Mouse (Mus musculus) layer of hippocampus, postnatal 25 days (tissue): ENCODE data around the gene Nploc4. TPM values are rescaled to one million over a fixed set of nuclear protein-coding genes. Genes with fewer than 3 reads are reported as not detected.
A peak's percentile ranks its signal among the peaks of the same experiment; 100 is the strongest.

Experiments used
- DNase-seq, 2 experiments: peaks; one replicate each; pipeline ENCODE4 v3.0.0; 2022; ENCODE audit warnings: mixed read lengths in 2 of 2, low spot score in 1 of 2; ENCODE audit errors: extremely low spot score in 1 of 2
- total RNA-seq, 2 experiments: library from RNA; stranded (reverse); gene quantifications; 2 replicates each; pipeline ENCODE4 v1.2.3; 2021

The Nploc4 gene
- total RNA-seq, 2 experiments from 2014 or later, result 62.4 to 63.0 TPM

DNA sequence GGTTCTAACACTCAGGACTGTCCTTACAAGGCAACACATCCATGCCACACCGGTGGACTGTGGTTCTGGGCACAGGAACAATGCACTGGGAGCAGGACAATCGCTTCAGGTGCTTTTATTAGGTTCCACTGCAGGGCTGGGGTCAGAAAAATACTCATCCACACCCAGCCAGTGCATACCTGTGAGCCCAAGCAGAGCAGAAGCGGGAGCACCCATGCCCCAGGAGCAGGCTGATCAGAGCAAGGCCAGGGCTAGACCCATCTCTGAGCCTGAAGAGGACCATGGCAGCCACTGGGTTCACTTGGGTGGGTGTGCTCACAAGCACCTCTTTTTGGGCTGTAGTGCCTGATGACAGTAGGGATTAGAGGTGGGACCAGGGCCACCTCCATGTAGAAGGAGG, 57.2 kb downstream of the Nploc4 start:
- no peak for DNase-seq

GRCm38 (mm10) chr11:120378611-120379540, 58.6 kb downstream of the Nploc4 start, which contains the start of gene Faap100:
TSS of gene Faap100 (minus strand) at chr11:120378764.
- peak; percentile 71 to 83 for DNase-seq

- no peak for DNase-seq
These were observed 59.4 kb downstream of the Nploc4 start for GRCm38 (mm10) chr11:120378031-120378610.

DNA sequence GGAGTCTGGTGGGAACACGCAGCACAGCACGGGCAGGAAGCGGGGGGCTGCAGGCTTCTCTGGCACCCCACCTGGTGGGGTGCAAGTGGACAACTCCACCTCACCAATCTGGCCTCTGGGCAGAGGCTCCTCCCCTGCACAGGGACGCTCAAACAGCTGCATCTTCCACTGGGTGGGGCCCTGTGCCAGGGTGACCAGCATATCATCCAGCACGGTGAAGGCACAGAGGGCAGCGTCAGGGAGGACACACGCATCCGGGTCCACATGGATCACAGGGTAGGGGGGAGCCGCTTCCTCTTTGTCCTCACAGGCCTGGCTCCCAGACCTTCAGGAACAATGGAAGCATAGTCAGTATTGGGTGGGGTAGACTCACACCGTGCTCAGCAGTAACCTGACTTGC, 60.2 kb downstream of the Nploc4 start:
- no peak for DNase-seq

DNA sequence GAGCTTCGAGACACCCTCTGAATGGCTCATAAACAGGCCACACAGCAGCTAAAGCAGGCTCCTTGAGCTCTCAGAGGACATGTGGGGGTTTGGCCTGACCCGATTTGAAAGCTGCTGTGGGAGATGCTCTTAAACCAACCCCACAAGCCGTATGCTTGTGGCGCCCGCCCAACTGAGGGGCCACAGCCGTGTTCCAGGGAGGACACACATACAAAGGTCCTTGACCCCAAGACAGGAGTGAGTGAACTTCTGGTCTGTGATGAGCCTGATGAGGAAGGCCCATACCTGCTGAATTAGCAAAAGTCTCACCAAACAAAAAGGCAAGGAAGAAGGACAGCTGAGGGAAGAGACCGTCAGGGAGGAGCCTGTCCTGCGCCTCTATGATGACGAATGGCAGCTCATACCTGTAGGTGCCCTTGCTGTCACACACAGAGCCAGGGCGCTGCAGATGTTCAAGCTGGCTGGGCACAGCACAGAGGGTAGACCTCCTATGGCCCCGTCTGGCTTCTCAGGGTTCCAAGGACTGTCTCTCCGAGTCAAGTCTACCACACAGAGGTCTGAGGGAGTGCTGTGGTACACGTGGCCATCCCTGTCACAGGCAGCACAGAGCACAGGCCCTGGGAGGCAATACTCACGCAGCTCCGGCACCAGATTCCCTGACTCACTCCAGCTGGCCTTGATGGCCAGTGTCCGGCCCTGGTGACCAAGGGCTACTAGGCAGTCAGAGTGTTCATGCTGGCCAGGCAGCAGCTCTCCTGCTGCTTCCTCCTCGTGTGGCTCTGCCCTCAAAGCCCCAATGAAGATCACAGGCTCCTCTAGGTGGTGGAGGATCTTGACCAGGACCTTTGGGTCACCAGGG, 61.0 kb downstream of the Nploc4 start:
- DNase-seq, result no peak

DNA sequence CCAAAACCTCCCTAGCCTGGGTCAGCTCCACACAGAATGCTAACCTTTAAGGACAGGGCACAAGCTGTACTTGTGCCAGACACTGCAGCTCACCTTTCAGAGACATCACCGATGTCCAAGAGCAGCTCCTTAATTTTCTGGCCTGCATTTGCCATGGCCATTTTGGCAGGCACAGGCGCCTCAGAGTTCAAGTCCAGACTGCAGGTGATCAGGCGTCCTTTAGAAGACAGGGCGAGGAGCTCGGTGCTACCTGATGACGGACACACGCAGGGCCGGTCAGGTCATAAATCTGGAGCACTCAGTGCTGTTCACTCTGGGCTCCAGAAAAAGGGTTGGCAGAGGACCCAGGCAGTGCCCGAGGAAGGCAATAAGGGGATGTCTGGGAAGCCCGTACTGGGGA, 62.2 kb downstream of the Nploc4 start:
- no peak for DNase-seq

DNA sequence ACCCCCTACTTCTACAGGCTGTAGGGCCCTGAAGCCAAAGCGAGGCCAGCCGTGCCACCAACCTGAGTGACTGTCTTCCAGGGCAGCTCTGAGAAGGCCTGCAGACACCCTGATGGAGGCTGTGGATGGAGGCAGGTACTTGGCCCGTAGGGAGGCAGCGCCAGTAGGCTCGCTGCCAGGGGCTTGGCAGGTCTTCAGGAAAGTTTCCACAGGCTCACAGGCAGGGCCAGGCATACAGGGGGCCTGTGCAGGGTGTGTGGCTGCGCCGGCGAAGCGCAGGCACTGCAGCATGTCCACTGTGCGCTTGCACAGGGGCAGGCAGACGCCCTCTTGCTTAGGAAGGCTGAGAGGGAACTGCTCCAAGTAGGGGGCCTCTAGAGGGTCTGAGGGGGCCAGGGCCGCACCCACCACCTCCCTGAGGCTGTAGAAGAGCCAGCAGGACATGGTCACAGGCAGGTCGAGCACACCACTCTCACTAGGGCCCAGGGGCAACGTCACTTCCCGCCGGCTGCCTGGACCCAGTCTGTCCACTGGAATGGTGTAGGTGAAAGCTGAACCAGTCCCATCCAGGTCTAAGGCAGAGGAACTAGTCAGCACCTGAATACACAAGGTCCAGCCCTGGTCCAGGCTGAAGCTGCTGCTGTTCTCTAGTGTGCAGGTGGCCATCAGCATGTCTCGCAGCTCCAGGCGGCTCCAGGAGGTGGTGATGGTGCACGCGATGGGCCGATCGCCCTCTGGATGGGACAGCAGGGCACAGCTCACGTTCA, 63.5 kb downstream of the Nploc4 start:
- DNase-seq, result no peak

- no peak for DNase-seq
These were observed 64.5 kb downstream of the Nploc4 start for GRCm38 (mm10) chr11:120373025-120373424.

GRCm38 (mm10) chr11:120369656-120370055, 67.9 kb downstream of the Nploc4 start:
- peak in 1 of 2 experiments; percentile 69 for DNase-seq

DNA sequence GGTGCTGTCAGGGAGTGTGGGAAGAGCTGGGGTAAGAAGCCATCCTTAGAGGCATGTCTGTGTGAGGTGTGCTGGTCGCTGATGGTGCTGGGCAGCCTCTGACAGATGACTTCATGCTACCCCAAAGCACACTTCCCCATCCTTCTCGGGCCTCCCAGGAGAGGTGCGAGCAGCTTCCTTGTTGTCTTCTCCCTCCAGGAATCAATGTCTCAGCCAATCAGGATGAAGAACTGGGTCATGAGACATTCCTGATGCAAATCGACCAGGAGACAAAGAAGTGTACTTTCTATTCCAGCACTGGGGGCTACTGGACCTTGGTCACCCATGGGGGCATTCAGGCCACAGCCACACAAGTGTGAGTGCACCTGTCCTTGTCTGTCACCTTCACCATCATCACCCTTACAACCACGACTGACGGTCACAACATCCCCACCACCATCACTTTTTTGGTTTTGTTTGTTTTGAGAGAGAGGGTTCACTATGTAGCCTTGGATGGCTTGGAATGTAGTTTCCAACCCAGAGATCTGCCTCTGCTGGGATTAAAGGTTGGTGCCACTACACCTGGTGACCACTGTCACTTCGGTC, 71.0 kb downstream of the Nploc4 start:
- no peak for DNase-seq

DNA sequence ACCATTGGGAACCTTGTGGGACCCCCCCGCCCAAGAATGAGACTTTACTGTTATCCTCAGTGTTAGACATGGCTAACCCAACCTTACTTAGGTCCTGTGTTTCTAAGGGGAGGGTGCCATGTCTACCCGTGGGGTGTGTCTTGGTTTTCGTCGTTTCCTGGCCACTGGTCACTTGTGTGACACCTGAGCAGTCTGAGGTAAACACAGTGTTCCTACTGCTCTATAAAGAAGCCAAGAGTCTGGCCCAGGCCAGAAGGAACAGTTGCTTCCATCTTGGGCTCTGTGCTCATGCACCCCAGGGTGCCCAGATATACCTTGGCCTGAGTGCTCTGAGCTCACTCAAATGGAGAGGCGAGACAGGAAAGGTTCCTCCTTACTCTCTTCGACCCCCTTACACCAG, 74.6 kb downstream of the Nploc4 start:
- no peak for DNase-seq

DNA sequence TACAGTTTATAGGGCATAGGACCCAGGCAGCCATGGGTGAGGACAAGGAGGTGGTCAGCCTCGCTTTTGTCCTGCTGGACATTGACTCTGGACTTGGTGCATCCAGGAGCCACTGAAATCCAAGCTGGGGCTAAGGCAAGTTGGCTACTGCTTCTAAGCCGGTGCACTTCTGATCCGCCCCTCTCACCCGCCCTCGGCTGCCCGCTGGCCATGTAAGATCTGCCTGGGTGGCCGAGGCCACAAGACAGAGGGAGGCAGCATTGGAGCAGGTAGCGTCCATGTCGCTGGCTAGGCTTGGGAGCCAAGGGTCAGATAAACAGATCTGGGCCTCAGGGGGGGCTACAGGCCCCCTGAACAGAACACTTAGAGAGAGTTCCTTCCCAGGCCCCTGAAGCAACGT, 76.2 kb downstream of the Nploc4 start, which contains the start of gene Fscn2:
Gene Fscn2, plus strand, starts transcription at position 240 of the 400 bp plus-strand sequence.
- no peak for DNase-seq

DNA sequence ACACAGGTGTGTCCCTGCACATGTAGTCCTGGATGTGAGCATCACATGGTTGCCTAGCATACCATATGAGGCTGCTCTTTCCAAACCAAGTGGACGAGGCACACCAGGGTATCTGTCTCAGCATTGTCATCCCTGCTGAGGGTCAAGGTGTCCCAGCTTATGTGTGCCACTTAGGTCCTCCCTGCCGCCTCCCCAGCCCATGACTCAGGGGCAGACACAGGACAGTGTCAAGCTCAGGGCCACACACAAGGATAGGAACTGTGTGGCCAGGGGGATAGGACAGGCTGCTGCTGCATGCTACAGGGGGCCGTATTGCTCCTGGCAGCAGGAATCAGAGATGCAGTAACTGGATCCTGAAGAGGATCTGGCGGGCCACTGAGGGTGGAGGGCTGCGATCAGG, 76.8 kb downstream of the Nploc4 start:
- DNase-seq, result no peak

- DNase-seq, result no peak
These were observed 77.4 kb downstream of the Nploc4 start for GRCm38 (mm10) chr11:120360062-120360461.

- no peak for DNase-seq
These were observed 78.1 kb downstream of the Nploc4 start for GRCm38 (mm10) chr11:120359391-120359790.

GRCm38 (mm10) chr11:120357791-120358401, 79.6 kb downstream of the Nploc4 start:
- DNase-seq, result peak; percentile 58 to 66

- peak in 1 of 2 experiments; percentile 2 for DNase-seq
These were observed 80.6 kb downstream of the Nploc4 start for GRCm38 (mm10) chr11:120356900-120357299.

DNA sequence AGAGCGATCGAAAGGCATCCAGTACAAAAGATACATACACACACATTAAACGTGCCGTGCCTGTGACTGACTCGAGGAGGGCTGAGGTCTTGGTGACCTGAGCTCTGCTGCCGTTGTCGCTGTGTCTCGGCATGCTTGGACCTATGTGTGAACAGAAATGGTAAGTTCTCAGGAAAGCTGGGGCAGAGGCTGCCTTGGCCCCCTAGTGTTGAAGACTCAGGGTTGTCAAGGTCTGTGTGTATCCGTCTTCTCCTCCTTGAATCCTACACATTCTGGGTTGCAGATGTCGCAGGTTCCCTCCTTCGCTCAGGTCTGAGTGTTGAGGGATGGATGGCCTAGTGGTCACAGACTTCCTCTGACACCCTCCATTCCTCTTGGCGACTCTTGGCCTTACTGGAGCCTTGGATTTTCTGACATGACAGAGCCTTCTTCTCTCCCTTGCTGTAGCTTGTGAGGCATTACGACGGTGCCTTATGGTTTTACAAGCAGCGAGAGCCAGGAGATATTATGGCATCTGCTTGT, 81.1 kb downstream of the Nploc4 start:
- DNase-seq, result no peak
